Comparison of ENCODE assay signal across 8 mouse cellular contexts in the genomic region with DNA sequence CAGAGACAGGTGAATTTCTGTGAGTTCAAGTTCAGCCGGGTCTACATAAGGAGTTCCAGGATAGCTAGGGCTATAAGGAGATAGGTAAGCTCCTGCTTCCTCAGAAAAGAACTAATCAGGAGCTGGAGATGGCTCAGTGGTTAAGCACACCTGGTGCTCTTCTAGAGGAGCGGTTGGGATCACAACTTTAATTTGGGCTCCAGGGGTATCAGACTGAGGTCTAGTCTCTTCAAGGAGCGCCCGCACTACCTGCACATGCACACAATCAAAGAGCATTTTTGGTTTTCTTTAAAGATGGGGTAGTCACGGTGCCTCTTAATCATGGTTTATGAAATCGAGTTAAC. TPM values are rescaled to one million over a fixed set of nuclear protein-coding genes. Genes with fewer than 3 reads are reported as not detected.
DNase-seq lines count a peak whose midpoint lies in the region; ATAC-seq and TF ChIP-seq lines count a peak whose summit lies in the region.

No protein-coding gene starts in this region.

- WGBS in heart, embryonic 10.5 days = 20% methylated on average over 6 of the region's 6 CpGs
- 18% methylated on average over 6 of the region's 6 CpGs for WGBS in forebrain, embryonic 15.5 days
- 34% methylated on average over 6 of the region's 6 CpGs for WGBS in liver, embryonic 15.5 days (ENCODE audit: insufficient replicate concordance)

- TF ChIP-seq CTCF in E14TG2a.4 (conservative IDR thresholded peaks at IDR 0.05; ENCODE audit: low read length) = no peak

- H3K4me2 ChIP-seq in forebrain, embryonic 15.5 days (replicated peaks) = peak overlapping the region; percentile 55
- peak overlapping the region; percentile 95 for H3K4me2 ChIP-seq in liver, embryonic 15.5 days

- H3K4me1 ChIP-seq in heart, embryonic 10.5 days = peaks cover 18% of the 10 kb centered on the region
- H3K4me1 ChIP-seq in E14TG2a.4 (replicated peaks; ENCODE audit: low read depth, low read length) = peaks cover 47% of the 10 kb centered on the region
- H3K4me1 ChIP-seq in forebrain, embryonic 15.5 days = peaks cover 16% of the 10 kb centered on the region
- peaks cover 30% of the 10 kb centered on the region for H3K4me1 ChIP-seq in liver, embryonic 15.5 days (replicated peaks)

- no peak for DNase-seq in heart, embryonic 10.5 days (ENCODE audit: low spot score)
- no peak for DNase-seq in heart, adult 8-10 months (ENCODE audit: low spot score)
- DNase-seq in urinary bladder, postnatal 4 days (ENCODE audit: low spot score in 2 of 2) = no peak
- DNase-seq in layer of hippocampus, adult 9-11 months = no peak
- DNase-seq in spleen, postnatal 36 days (ENCODE audit: low spot score in 2 of 2) = no peak

- 0 out of 2 replicates have a peak, but pooled peaks cover 9% of the 10 kb centered on the region for H3K27me3 ChIP-seq in heart, embryonic 10.5 days (ENCODE audit: insufficient read depth, poor library complexity, severe bottlenecking)
- peaks cover 11% of the 10 kb centered on the region for H3K27me3 ChIP-seq in E14TG2a.4 (ENCODE audit: insufficient read depth, low read length)
- no peaks in the 10 kb centered on the region for H3K27me3 ChIP-seq in forebrain, embryonic 15.5 days
- peaks cover 11% of the 10 kb centered on the region for H3K27me3 ChIP-seq in liver, embryonic 15.5 days

- ATAC-seq in forebrain, embryonic 15.5 days (replicated peaks) = peak; percentile 16
- ATAC-seq in liver, embryonic 15.5 days (ENCODE audit: insufficient read depth) = 0 out of 2 replicates have a peak, but pooled peaks have one; percentile 9

- peak overlapping the region; percentile 93 for H3K9ac ChIP-seq in forebrain, embryonic 15.5 days (replicated peaks)
- peak overlapping the region; percentile 84 for H3K9ac ChIP-seq in liver, embryonic 15.5 days

- H3K4me3 ChIP-seq in heart, embryonic 10.5 days = peak overlapping the region; percentile 88
- peak overlapping the region; percentile 89 for H3K4me3 ChIP-seq in E14TG2a.4 (replicated peaks; ENCODE audit: low read length)
- peak overlapping the region; percentile 78 for H3K4me3 ChIP-seq in forebrain, embryonic 15.5 days
- H3K4me3 ChIP-seq in liver, embryonic 15.5 days (replicated peaks) = peak overlapping the region; percentile 73

- H3K36me3 ChIP-seq in heart, embryonic 10.5 days = peaks cover 32% of the 10 kb centered on the region
- peaks cover 34% of the 10 kb centered on the region for H3K36me3 ChIP-seq in E14TG2a.4 (ENCODE audit: insufficient read depth, low read length)
- H3K36me3 ChIP-seq in forebrain, embryonic 15.5 days = peaks cover 28% of the 10 kb centered on the region; the same call in 1 of the 2 replicates
- H3K36me3 ChIP-seq in liver, embryonic 15.5 days (replicated peaks) = peaks cover 27% of the 10 kb centered on the region

- no peaks in the 10 kb centered on the region for H3K9me3 ChIP-seq in heart, embryonic 10.5 days
- H3K9me3 ChIP-seq in E14TG2a.4 (ENCODE audit: low read length) = peaks cover 4% of the 10 kb centered on the region
- no peaks in the 10 kb centered on the region for H3K9me3 ChIP-seq in forebrain, embryonic 15.5 days
- no peaks in the 10 kb centered on the region for H3K9me3 ChIP-seq in liver, embryonic 15.5 days (replicated peaks)

- peak overlapping the region; percentile 97 for H3K27ac ChIP-seq in heart, embryonic 10.5 days
- peak overlapping the region; percentile 85 for H3K27ac ChIP-seq in forebrain, embryonic 15.5 days (replicated peaks)
- peak overlapping the region; percentile 75 for H3K27ac ChIP-seq in liver, embryonic 15.5 days (replicated peaks)

RNA-seq across cellular contexts. Expression of gene Lurap1, which starts 1.4 kb away (rescaled TPM):
- 1.4 and 1.9 TPM in 2 replicates for polyA plus RNA-seq in heart, embryonic 10.5 days (2016; fragmentation: Nextera tagmentation; extraction: Ambion mirVana)
- 1 to 10 TPM; 3.6 to 5.3 (median 4.9) TPM for total RNA-seq in heart, adult 8-10 months (2022)
- 2.4 TPM in 2 replicates for polyA plus RNA-seq in forebrain, embryonic 15.5 days (2015; fragmentation: Nextera tagmentation; extraction: Ambion mirVana)
- polyA plus RNA-seq in liver, embryonic 15.5 days (2015; fragmentation: Nextera tagmentation; extraction: Ambion mirVana) = 0.16 and 0.32 TPM in 2 replicates

RNA-seq across cellular contexts. Expression of gene Tspan1, which starts 17.6 kb away (rescaled TPM):
- polyA plus RNA-seq in heart, embryonic 10.5 days (2016; fragmentation: Nextera tagmentation; extraction: Ambion mirVana) = 0.10 TPM in 1 of 2 replicates, not detected in the other
- under 1 TPM in 1 of 4 experiments, not detected in 3; 0.55 TPM for total RNA-seq in heart, adult 8-10 months (2022)
- 0.28 TPM in 1 of 2 replicates, not detected in the other for polyA plus RNA-seq in forebrain, embryonic 15.5 days (2015; fragmentation: Nextera tagmentation; extraction: Ambion mirVana)
- 0.07 TPM in 1 of 2 replicates, not detected in the other for polyA plus RNA-seq in liver, embryonic 15.5 days (2015; fragmentation: Nextera tagmentation; extraction: Ambion mirVana)

RNA-seq across cellular contexts. Expression of gene 1700042G07Rik, which starts 23.4 kb away (rescaled TPM):
- polyA plus RNA-seq in heart, embryonic 10.5 days (2016; fragmentation: Nextera tagmentation; extraction: Ambion mirVana) = not detected in 2 replicates
- total RNA-seq in heart, adult 8-10 months (2022) = not detected
- polyA plus RNA-seq in forebrain, embryonic 15.5 days (2015; fragmentation: Nextera tagmentation; extraction: Ambion mirVana) = not detected in 2 replicates
- not detected in 2 replicates for polyA plus RNA-seq in liver, embryonic 15.5 days (2015; fragmentation: Nextera tagmentation; extraction: Ambion mirVana)

RNA-seq across cellular contexts. Expression of gene Gm49337, which starts 23.4 kb away (rescaled TPM):
- not detected in 2 replicates for polyA plus RNA-seq in heart, embryonic 10.5 days (2016; fragmentation: Nextera tagmentation; extraction: Ambion mirVana)
- total RNA-seq in heart, adult 8-10 months (2022) = not detected
- polyA plus RNA-seq in forebrain, embryonic 15.5 days (2015; fragmentation: Nextera tagmentation; extraction: Ambion mirVana) = not detected in 2 replicates
- not detected in 2 replicates for polyA plus RNA-seq in liver, embryonic 15.5 days (2015; fragmentation: Nextera tagmentation; extraction: Ambion mirVana)

RNA-seq across cellular contexts. Expression of gene Pomgnt1, which starts 26.1 kb away (rescaled TPM):
- 68.9 and 74.3 TPM in 2 replicates for polyA plus RNA-seq in heart, embryonic 10.5 days (2016; fragmentation: Nextera tagmentation; extraction: Ambion mirVana)
- 10 to 100 TPM; 58.8 to 63.2 (median 62.0) TPM for total RNA-seq in heart, adult 8-10 months (2022)
- polyA plus RNA-seq in forebrain, embryonic 15.5 days (2015; fragmentation: Nextera tagmentation; extraction: Ambion mirVana) = 63.5 and 66.1 TPM in 2 replicates
- polyA plus RNA-seq in liver, embryonic 15.5 days (2015; fragmentation: Nextera tagmentation; extraction: Ambion mirVana) = 11.5 and 12.4 TPM in 2 replicates
